Mouse (Mus musculus): ENCODE data around the gene Gys1. TPM values are rescaled to one million over a fixed set of nuclear protein-coding genes. Genes with fewer than 3 reads are reported as not detected.

The Gys1 gene
- polyA plus RNA-seq, 1 experiment = not detected

DNA sequence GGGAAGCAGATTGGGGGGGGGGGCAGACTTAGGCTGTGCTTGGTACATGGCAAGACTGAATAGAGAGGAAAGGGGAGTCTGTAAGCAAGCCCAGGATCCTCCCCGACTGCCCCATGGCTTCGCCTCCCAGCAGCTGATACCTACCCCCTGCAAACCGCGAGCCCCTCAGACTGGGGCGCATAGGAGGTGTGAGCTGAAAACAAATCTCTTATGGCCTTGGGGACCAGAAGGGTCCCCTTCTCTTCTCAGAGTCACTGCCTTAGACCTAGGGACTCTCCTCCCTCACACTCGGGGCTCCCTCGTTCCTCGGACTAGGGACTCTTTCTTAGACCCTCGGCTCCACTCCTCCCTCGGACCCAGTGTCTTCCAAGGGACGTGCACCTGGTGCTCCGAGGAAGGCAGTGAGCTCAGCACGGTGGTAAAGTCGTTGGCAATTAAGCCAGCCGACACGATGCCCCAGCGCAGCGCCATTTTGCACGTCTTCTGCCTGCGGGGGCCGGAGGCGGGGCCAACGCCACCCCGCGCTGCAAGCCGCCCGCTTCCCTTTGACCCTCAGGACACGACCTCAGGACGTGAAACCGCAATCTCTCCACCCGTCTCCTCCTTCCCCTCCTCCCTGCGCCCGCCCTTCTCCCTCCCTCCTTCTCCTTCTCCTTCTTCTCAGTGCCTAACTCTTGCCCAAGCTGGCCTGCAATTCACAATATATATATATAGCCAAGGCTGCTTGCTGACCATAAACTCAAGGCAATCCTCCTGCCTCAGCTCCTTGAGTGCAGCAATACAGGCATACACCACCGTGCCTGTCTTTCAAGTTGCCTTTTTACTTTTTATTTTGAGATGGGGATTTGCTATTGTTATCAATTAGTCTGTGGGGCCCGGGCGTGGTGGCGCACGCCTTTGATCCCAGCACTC is 53.9 kb downstream of the Gys1 start, which contains the start of gene Dhdh:
TSS of gene Dhdh (minus strand) at position 513 of the 912 bp plus-strand sequence.
- WGBS = 9% methylated on average over 38 of the region's 38 CpGs
- Histone ChIP-seq H3K4me1 (ENCODE audit: control insufficient read depth, insufficient read depth, low read length) (peaks cover 23% of the 10 kb centered on the region), H3K27ac (ENCODE audit: insufficient read depth, low read depth, low read length) (peak within 1 kb of the TSS; percentile 73), H3K4me3 (ENCODE audit: insufficient read depth, low read depth, low read length) (peak within 1 kb of the TSS; percentile 49)
- TF ChIP-seq CTCF (IDR thresholded peaks at IDR 0.05; ENCODE audit: insufficient read depth, low read depth, low read length) = no peak
- peak; percentile 60; the same call in 1 of the 2 replicates for TF ChIP-seq POLR2A (IDR thresholded peaks at IDR 0.05; ENCODE audit: insufficient read depth, low read depth, low read length)

DNA sequence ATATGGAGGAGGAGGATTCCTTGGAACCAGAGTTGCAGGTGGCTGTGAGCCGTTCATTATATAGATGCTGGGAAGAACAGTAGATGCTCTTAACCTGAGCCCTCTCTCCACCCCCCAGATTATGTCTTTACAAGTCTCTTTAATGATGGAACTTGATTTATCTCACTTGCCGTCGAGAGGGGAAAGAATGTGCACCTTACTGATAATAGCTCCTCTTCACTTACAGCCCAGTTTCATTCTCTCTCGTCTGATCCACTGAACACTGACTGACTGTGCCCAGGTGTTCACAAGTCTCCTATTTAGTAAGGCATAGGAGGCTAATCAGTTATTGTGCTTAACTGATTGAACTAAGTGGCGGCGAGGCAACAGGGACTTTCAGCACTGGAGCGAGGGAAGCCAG is 54.9 kb downstream of the Gys1 start:
- H3K4me1 ChIP-seq (ENCODE audit: control insufficient read depth, insufficient read depth, low read length) = peaks cover 23% of the 10 kb centered on the region
- WGBS = 89% methylated on average over 7 of the region's 7 CpGs
- no peak overlapping the region for H3K4me3 ChIP-seq (ENCODE audit: insufficient read depth, low read depth, low read length)
- H3K27ac ChIP-seq (ENCODE audit: insufficient read depth, low read depth, low read length) = no peak overlapping the region
- TF ChIP-seq CTCF (IDR thresholded peaks at IDR 0.05; ENCODE audit: insufficient read depth, low read depth, low read length) (no peak), POLR2A (IDR thresholded peaks at IDR 0.05; ENCODE audit: insufficient read depth, low read depth, low read length) (no peak)

DNA sequence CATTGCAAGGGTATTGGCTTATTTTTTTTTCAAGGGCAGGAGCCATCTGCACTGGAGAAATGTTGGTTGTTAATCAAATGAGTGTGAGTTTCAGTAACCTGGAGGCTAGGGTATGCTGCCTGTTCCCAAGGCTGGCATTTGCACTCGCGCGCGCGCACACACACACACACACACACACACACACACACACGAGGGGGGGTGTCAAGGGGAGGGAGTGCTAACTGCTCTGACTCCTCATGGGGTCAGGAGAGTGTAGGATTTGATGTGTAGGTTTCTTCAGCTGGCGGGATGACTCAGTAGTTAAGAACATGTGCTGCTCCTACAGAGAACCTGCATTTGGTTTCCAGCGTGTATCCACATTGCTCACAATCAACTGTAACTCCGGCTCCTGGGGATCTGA is 56.2 kb downstream of the Gys1 start:
- H3K4me3 ChIP-seq (ENCODE audit: insufficient read depth, low read depth, low read length) = no peak overlapping the region
- no peak overlapping the region for H3K27ac ChIP-seq (ENCODE audit: insufficient read depth, low read depth, low read length)
- 27% methylated on average over 9 of the region's 9 CpGs for WGBS
- TF ChIP-seq POLR2A (IDR thresholded peaks at IDR 0.05; ENCODE audit: insufficient read depth, low read depth, low read length) = no peak
- peaks cover 23% of the 10 kb centered on the region for H3K4me1 ChIP-seq (ENCODE audit: control insufficient read depth, insufficient read depth, low read length)

DNA sequence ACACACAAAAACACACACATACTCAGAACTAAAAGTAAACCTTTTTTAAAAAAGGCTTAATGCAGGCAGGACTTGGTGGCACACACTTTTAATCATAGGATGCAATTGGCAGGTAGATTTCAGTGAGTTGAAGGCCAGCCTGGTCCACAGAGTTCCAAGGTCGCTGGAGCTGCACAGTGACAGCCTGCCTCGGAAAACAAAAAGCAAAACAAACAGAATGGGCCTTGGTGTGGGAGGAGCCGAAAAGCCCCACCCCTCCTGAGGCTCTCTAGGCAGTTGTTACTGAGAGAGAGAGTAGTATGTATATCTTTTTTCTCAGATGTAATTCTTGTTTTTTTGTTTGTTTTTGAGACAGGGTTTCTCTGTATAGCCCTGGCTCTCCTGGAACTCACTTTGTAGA is 56.6 kb downstream of the Gys1 start:
- Histone ChIP-seq H3K27ac (ENCODE audit: insufficient read depth, low read depth, low read length) (no peak overlapping the region), H3K4me3 (ENCODE audit: insufficient read depth, low read depth, low read length) (no peak overlapping the region), H3K4me1 (ENCODE audit: control insufficient read depth, insufficient read depth, low read length) (peaks cover 23% of the 10 kb centered on the region)
- WGBS = 16% methylated on average over 3 of the region's 3 CpGs
- no peak for TF ChIP-seq CTCF (IDR thresholded peaks at IDR 0.05; ENCODE audit: insufficient read depth, low read depth, low read length)
- no peak for TF ChIP-seq POLR2A (IDR thresholded peaks at IDR 0.05; ENCODE audit: insufficient read depth, low read depth, low read length)

DNA sequence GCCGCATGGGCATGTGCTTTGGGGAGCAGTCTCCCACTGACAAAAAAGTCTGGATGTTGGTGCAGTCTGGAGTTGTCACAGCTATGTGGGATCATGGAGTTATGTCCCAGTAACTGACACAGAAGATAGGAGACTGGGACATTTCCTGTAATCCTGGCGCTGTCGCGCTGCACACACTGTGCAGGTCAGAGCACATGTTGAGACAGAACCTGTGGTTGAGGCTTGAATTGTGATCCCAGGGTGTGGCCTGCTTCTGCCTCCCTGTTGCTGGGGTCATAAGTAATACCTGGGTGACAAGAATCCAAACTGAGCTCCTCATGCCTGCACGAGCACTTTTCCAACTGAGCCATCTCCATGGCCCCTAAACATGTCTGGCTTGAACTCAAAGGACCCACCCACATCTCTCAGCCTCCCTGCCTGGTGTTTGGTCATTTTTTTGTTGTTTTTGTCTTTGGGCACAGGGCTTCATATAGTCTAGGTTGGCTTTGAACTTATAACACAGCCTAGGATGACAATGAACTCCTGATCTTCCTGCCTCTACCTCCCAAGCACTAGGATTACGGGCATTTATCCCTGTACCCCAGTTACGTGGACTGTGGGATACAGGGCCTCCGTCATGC is 57.7 kb downstream of the Gys1 start:
- Histone ChIP-seq H3K4me1 (ENCODE audit: control insufficient read depth, insufficient read depth, low read length) (peaks cover 23% of the 10 kb centered on the region), H3K4me3 (ENCODE audit: insufficient read depth, low read depth, low read length) (no peak overlapping the region), H3K27ac (ENCODE audit: insufficient read depth, low read depth, low read length) (no peak overlapping the region)
- TF ChIP-seq POLR2A (IDR thresholded peaks at IDR 0.05; ENCODE audit: insufficient read depth, low read depth, low read length) (no peak), CTCF (IDR thresholded peaks at IDR 0.05; ENCODE audit: insufficient read depth, low read depth, low read length) (no peak)
- WGBS = 96% methylated on average over 8 of the region's 8 CpGs

DNA sequence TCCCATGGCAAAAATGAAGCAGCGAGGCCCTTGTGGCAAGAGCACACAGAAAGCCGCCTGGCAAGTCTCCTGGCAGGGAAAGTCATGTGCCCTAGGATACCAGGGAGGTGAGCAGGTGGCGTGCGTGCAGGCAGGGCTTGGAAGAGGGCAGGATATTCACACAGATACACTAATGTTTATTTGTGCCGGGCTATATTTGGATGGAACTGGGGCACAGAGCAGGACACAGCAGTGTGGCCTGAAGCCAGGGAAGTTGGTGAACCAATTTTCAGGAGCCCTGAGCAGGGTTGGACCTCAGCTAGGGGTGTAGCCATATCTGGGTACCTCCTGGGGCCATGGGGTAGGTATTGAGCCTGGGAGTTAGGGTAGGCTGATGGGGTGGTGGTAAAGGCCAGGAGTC is 58.3 kb downstream of the Gys1 start:
- no peak for TF ChIP-seq POLR2A (IDR thresholded peaks at IDR 0.05; ENCODE audit: insufficient read depth, low read depth, low read length)
- TF ChIP-seq CTCF (IDR thresholded peaks at IDR 0.05; ENCODE audit: insufficient read depth, low read depth, low read length) = no peak
- Histone ChIP-seq H3K4me1 (ENCODE audit: control insufficient read depth, insufficient read depth, low read length) (peaks cover 21% of the 10 kb centered on the region), H3K4me3 (ENCODE audit: insufficient read depth, low read depth, low read length) (no peak overlapping the region), H3K27ac (ENCODE audit: insufficient read depth, low read depth, low read length) (no peak overlapping the region)
- WGBS = 85% methylated on average over 5 of the region's 5 CpGs

DNA sequence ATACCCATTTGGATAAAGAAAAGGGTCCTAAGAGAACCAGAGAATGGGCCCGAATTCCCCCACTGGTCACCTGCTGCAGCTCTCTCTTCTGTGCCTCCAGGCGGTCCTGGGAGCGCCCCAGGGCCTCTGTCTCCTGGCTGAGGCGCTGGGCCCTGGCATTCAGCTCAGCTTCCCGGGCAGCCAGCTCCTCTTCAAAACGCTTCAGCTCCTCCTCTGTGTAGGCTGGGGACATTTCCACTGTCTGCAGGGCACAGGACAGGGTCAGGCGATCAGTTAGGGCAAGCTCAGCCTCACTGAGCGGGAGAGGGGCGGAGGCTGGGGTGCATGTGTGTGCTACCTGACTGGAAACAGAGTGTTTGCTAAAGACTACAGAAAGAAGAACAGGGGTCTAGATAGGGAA is 59.9 kb downstream of the Gys1 start:
- TF ChIP-seq POLR2A (IDR thresholded peaks at IDR 0.05; ENCODE audit: insufficient read depth, low read depth, low read length) (no peak), CTCF (IDR thresholded peaks at IDR 0.05; ENCODE audit: insufficient read depth, low read depth, low read length) (no peak)
- H3K4me1 ChIP-seq (ENCODE audit: control insufficient read depth, insufficient read depth, low read length) = peaks cover 8% of the 10 kb centered on the region
- no peak overlapping the region for H3K4me3 ChIP-seq (ENCODE audit: insufficient read depth, low read depth, low read length)
- WGBS = 84% methylated on average over 9 of the region's 9 CpGs
- no peak overlapping the region for H3K27ac ChIP-seq (ENCODE audit: insufficient read depth, low read depth, low read length)

DNA sequence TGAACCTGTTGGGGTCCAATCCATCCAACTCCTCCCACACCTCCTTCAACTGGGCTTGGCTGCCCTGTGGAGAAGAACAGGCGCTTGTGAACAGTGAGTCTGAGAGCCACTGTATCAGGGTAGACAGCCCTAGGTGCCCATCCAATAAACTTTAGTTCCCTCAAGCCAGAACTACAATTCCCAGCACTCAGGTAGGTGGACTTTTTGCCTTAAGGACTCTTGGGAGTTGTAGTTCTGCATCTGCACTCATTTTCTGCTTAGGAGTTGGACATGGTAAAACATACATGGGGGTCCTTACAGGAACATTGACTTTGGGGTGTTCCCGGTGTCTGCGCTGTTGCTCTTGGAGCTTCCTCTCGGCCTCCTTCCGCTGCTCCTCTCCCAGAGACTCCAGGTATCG is 63.8 kb downstream of the Gys1 start:
- H3K4me3 ChIP-seq (ENCODE audit: insufficient read depth, low read depth, low read length) = no peak overlapping the region
- 94% methylated on average over 6 of the region's 6 CpGs for WGBS
- no peaks in the 10 kb centered on the region for H3K4me1 ChIP-seq (ENCODE audit: control insufficient read depth, insufficient read depth, low read length)
- H3K27ac ChIP-seq (ENCODE audit: insufficient read depth, low read depth, low read length) = no peak overlapping the region
- TF ChIP-seq CTCF (IDR thresholded peaks at IDR 0.05; ENCODE audit: insufficient read depth, low read depth, low read length) (no peak), POLR2A (IDR thresholded peaks at IDR 0.05; ENCODE audit: insufficient read depth, low read depth, low read length) (no peak)

Other genes starting within 250 kb of the Gys1 start
- not detected in 2 replicates for gene Ccdc155, start 230.0 kb upstream of the Gys1 start, polyA plus RNA-seq (2012; ENCODE audit: insufficient read depth, insufficient read length, low replicate concordance, missing spikeins)
- not detected in 2 replicates for gene Dkkl1, start 222.7 kb upstream of the Gys1 start, polyA plus RNA-seq (2012; ENCODE audit: insufficient read depth, insufficient read length, low replicate concordance, missing spikeins)
- gene Tead2, start 219.1 kb upstream of the Gys1 start, polyA plus RNA-seq (2012; ENCODE audit: insufficient read depth, insufficient read length, low replicate concordance, missing spikeins) = not detected in 2 replicates
- not detected in 2 replicates for gene Cd37, start 195.7 kb upstream of the Gys1 start, polyA plus RNA-seq (2012; ENCODE audit: insufficient read depth, insufficient read length, low replicate concordance, missing spikeins)
- gene Slc6a16, start 193.8 kb upstream of the Gys1 start, polyA plus RNA-seq (2012; ENCODE audit: insufficient read depth, insufficient read length, low replicate concordance, missing spikeins) = not detected in 2 replicates
- not detected in 2 replicates for gene Slc6a21, start 157.3 kb upstream of the Gys1 start, polyA plus RNA-seq (2012; ENCODE audit: insufficient read depth, insufficient read length, low replicate concordance, missing spikeins)
- not detected in 2 replicates for gene Trpm4, start 101.1 kb upstream of the Gys1 start, polyA plus RNA-seq (2012; ENCODE audit: insufficient read depth, insufficient read length, low replicate concordance, missing spikeins)
- gene Hrc, start 99.6 kb upstream of the Gys1 start, polyA plus RNA-seq (2012; ENCODE audit: insufficient read depth, insufficient read length, low replicate concordance, missing spikeins) = not detected in 2 replicates
- not detected in 2 replicates for gene Ppfia3, start 67.8 kb upstream of the Gys1 start, polyA plus RNA-seq (2012; ENCODE audit: insufficient read depth, insufficient read length, low replicate concordance, missing spikeins)
- gene Lin7b, start 64.3 kb upstream of the Gys1 start, polyA plus RNA-seq (2012; ENCODE audit: insufficient read depth, insufficient read length, low replicate concordance, missing spikeins) = not detected in 2 replicates
- 1,039 and 1,720 TPM in 2 replicates for gene Snrnp70, start 39.1 kb upstream of the Gys1 start, polyA plus RNA-seq (2012; ENCODE audit: insufficient read depth, insufficient read length, low replicate concordance, missing spikeins)
- gene Kcna7, start 29.2 kb upstream of the Gys1 start, polyA plus RNA-seq (2012; ENCODE audit: insufficient read depth, insufficient read length, low replicate concordance, missing spikeins) = not detected in 2 replicates
- gene Ntf5, start 21.1 kb upstream of the Gys1 start, polyA plus RNA-seq (2012; ENCODE audit: insufficient read depth, insufficient read length, low replicate concordance, missing spikeins) = not detected in 2 replicates
- not detected in 2 replicates for gene Lhb, start 14.0 kb upstream of the Gys1 start, polyA plus RNA-seq (2012; ENCODE audit: insufficient read depth, insufficient read length, low replicate concordance, missing spikeins)
- not detected in 2 replicates for gene Ruvbl2, start 3.3 kb downstream of the Gys1 start, polyA plus RNA-seq (2012; ENCODE audit: insufficient read depth, insufficient read length, low replicate concordance, missing spikeins)
- gene Ftl1, start 25.0 kb downstream of the Gys1 start, polyA plus RNA-seq (2012; ENCODE audit: insufficient read depth, insufficient read length, low replicate concordance, missing spikeins) = 553 and 835 TPM in 2 replicates
- gene Bax, start 32.1 kb downstream of the Gys1 start, polyA plus RNA-seq (2012; ENCODE audit: insufficient read depth, insufficient read length, low replicate concordance, missing spikeins) = not detected in 2 replicates
- gene Tulp2, start 47.0 kb downstream of the Gys1 start, polyA plus RNA-seq (2012; ENCODE audit: insufficient read depth, insufficient read length, low replicate concordance, missing spikeins) = not detected in 2 replicates
- gene Gm45808, start 52.0 kb downstream of the Gys1 start, polyA plus RNA-seq (2012; ENCODE audit: insufficient read depth, insufficient read length, low replicate concordance, missing spikeins) = not detected in 2 replicates
- gene Dhdh, start 54.0 kb downstream of the Gys1 start, polyA plus RNA-seq (2012; ENCODE audit: insufficient read depth, insufficient read length, low replicate concordance, missing spikeins) = not detected in 2 replicates
- gene Nucb1, start 75.6 kb downstream of the Gys1 start, polyA plus RNA-seq (2012; ENCODE audit: insufficient read depth, insufficient read length, low replicate concordance, missing spikeins) = not detected in 2 replicates
- not detected in 2 replicates for gene Ppp1r15a, start 91.4 kb downstream of the Gys1 start, polyA plus RNA-seq (2012; ENCODE audit: insufficient read depth, insufficient read length, low replicate concordance, missing spikeins)
- gene Plekha4, start 91.5 kb downstream of the Gys1 start, polyA plus RNA-seq (2012; ENCODE audit: insufficient read depth, insufficient read length, low replicate concordance, missing spikeins) = not detected in 2 replicates
- not detected in 2 replicates for gene Hsd17b14, start 120.0 kb downstream of the Gys1 start, polyA plus RNA-seq (2012; ENCODE audit: insufficient read depth, insufficient read length, low replicate concordance, missing spikeins)
- not detected in 2 replicates for gene Bcat2, start 135.3 kb downstream of the Gys1 start, polyA plus RNA-seq (2012; ENCODE audit: insufficient read depth, insufficient read length, low replicate concordance, missing spikeins)
- gene Fgf21, start 180.6 kb downstream of the Gys1 start, polyA plus RNA-seq (2012; ENCODE audit: insufficient read depth, insufficient read length, low replicate concordance, missing spikeins) = not detected in 2 replicates
- gene Fut1, start 182.4 kb downstream of the Gys1 start, polyA plus RNA-seq (2012; ENCODE audit: insufficient read depth, insufficient read length, low replicate concordance, missing spikeins) = not detected in 2 replicates
- gene Izumo1, start 187.0 kb downstream of the Gys1 start, polyA plus RNA-seq (2012; ENCODE audit: insufficient read depth, insufficient read length, low replicate concordance, missing spikeins) = not detected in 2 replicates
- gene Rasip1, start 192.6 kb downstream of the Gys1 start, polyA plus RNA-seq (2012; ENCODE audit: insufficient read depth, insufficient read length, low replicate concordance, missing spikeins) = not detected in 2 replicates
- not detected in 2 replicates for gene Mamstr, start 205.1 kb downstream of the Gys1 start, polyA plus RNA-seq (2012; ENCODE audit: insufficient read depth, insufficient read length, low replicate concordance, missing spikeins)
- gene Fut2, start 231.6 kb downstream of the Gys1 start, polyA plus RNA-seq (2012; ENCODE audit: insufficient read depth, insufficient read length, low replicate concordance, missing spikeins) = not detected in 2 replicates
- gene Ntn5, start 249.2 kb downstream of the Gys1 start, polyA plus RNA-seq (2012; ENCODE audit: insufficient read depth, insufficient read length, low replicate concordance, missing spikeins) = not detected in 2 replicates